Mouse (Mus musculus) megakaryocyte-erythroid progenitor cell, adult 5-6 weeks (primary cell): ENCODE measurements around the gene Nexn. TPM values are rescaled to one million over a fixed set of nuclear protein-coding genes. Genes with fewer than 3 reads are reported as not detected.

Source experiments
- ATAC-seq: replicated peaks from 2 replicates; pipeline ENCODE4 v1.8.0; 2016; ENCODE audit warnings: mild to moderate bottlenecking, inconsistent platforms; ENCODE audit not compliant: severe bottlenecking, poor library complexity, low FRiP score, low TSS enrichment
- total RNA-seq, 2 experiments: library from RNA; stranded (forward) in 1 of 2; stranded (reverse) in 1 of 2; fragments of 200-1000, 215-1000 nt in 1 of 2; fragments of >200 nt in 1 of 2; fragmentation: Nextera tagmentation in 1 of 2; gene quantifications; 2 replicates each; pipeline ENCODE4 v1.2.3; 2014 to 2017

The Nexn gene
- total RNA-seq, 2 experiments from 2014 or later = 1.3 TPM; not detected in 1

DNA sequence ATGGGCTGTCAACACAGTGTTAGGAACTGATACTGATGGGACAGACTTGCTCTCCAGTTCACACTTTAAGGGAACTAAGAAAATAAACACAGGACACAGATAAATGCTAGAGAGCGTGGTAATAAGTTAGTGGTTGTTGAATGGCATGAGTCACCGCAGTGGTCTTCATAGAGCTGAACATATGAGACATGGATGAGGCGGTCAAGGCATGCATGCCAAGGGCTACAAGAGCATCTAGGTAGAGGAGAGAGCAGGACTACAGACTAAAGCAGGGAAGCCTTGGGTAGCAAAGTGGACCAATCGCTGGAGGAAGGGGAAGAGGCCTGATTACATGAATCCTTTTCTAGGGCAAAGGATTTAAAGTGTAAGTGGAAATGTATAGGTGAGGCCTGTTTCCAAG lies 59.0 kb downstream of the Nexn start:
- no peak for ATAC-seq

- peak; percentile 56; the same call in 1 of the 2 replicates for ATAC-seq
Observed at GRCm38 (mm10) chr3:152204577-152204976, 61.6 kb downstream of the Nexn start.

- no peak for ATAC-seq
Observed at GRCm38 (mm10) chr3:152203996-152204395, 62.2 kb downstream of the Nexn start.

GRCm38 (mm10) chr3:152203411-152203810 lies 62.7 kb downstream of the Nexn start:
- ATAC-seq = no peak

GRCm38 (mm10) chr3:152202942-152203341 lies 63.2 kb downstream of the Nexn start:
- no peak for ATAC-seq

GRCm38 (mm10) chr3:152201651-152202050 lies 64.5 kb downstream of the Nexn start:
- no peak for ATAC-seq

GRCm38 (mm10) chr3:152201181-152201580 lies 65.0 kb downstream of the Nexn start:
- ATAC-seq = no peak

DNA sequence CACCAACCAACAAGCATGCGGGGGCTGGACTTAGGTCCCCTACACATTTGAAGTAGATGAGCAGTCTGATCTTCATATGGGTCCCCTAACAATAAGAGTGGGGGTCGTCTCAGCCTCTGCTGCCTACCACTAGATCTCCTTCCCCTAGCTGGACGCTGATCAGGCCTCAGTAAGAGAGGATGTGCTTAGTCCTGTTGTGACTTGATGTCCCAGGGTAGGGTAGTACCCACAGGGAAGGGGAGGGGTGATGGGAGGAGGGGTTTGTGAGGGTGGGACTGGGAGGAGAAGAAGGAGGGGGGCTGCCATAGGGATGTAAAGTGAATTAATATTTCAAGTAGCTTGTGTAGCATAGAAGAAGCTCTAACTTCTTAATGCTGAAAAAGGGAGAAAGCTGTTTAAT lies 67.0 kb downstream of the Nexn start:
- ATAC-seq = no peak

- peak; percentile 46 for ATAC-seq
Observed at GRCm38 (mm10) chr3:152197246-152197645, 68.9 kb downstream of the Nexn start.

- ATAC-seq = peak; percentile 89
Observed at GRCm38 (mm10) chr3:152193635-152194097, 72.5 kb downstream of the Nexn start.

- ATAC-seq = no peak
Observed at GRCm38 (mm10) chr3:152193177-152193576, 73.0 kb downstream of the Nexn start.

GRCm38 (mm10) chr3:152192238-152192931 lies 73.8 kb downstream of the Nexn start:
- ATAC-seq = 0 out of 2 replicates have a peak, but pooled peaks have one; percentile 7

DNA sequence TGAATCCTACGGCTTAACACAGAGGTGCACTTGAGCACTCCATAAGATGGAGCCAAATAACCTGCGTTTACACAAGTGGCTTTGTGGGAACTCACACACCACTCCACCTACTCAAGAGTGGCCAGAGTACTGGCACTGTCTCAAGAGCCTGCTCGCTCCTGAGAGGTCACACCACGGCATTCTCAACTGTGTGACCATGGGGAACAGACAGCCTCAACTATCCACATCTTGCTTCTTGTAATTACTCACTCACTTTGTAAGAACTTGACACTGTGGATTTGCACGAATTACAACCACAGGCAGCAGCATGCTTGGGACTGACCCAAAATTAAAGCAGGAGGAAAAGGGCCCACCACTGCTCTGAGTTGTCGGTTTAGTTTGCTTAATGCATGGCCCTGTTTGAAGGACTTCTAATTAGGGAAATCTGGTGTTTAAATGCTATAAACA lies 74.3 kb downstream of the Nexn start:
- ATAC-seq = peak; percentile 42

GRCm38 (mm10) chr3:152190679-152191477 lies 75.3 kb downstream of the Nexn start:
- ATAC-seq = no peak

GRCm38 (mm10) chr3:152189306-152189705 lies 76.8 kb downstream of the Nexn start:
- peak; percentile 7; the same call in 1 of the 2 replicates for ATAC-seq

Other genes starting within 250 kb of the Nexn start
- gene Gipc2, start 100.1 kb downstream of the Nexn start, total RNA-seq (2014; fragmentation: Nextera tagmentation) = not detected in 2 replicates
- gene Gipc2, start 100.1 kb downstream of the Nexn start, total RNA-seq (2017) = not detected in 2 replicates
- gene Dnajb4, start 56.0 kb downstream of the Nexn start, total RNA-seq (2014; fragmentation: Nextera tagmentation) = 29.5 and 34.9 TPM in 2 replicates
- 74.0 and 111 TPM in 2 replicates for gene Dnajb4, start 56.0 kb downstream of the Nexn start, total RNA-seq (2017)
- gene Fubp1, start 55.9 kb downstream of the Nexn start, total RNA-seq (2014; fragmentation: Nextera tagmentation) = 197 and 235 TPM in 2 replicates
- 282 and 332 TPM in 2 replicates for gene Fubp1, start 55.9 kb downstream of the Nexn start, total RNA-seq (2017)
- gene Miga1, start 74.1 kb upstream of the Nexn start, total RNA-seq (2014; fragmentation: Nextera tagmentation) = 16.9 and 18.8 TPM in 2 replicates
- 18.9 and 26.8 TPM in 2 replicates for gene Miga1, start 74.1 kb upstream of the Nexn start, total RNA-seq (2017)
- 56.1 and 105 TPM in 2 replicates for gene Usp33, start 80.1 kb upstream of the Nexn start, total RNA-seq (2014; fragmentation: Nextera tagmentation)
- 93.4 and 95.7 TPM in 2 replicates for gene Usp33, start 80.1 kb upstream of the Nexn start, total RNA-seq (2017)
- gene Zzz3, start 129.1 kb upstream of the Nexn start, total RNA-seq (2014; fragmentation: Nextera tagmentation) = 66.1 and 66.2 TPM in 2 replicates
- gene Zzz3, start 129.1 kb upstream of the Nexn start, total RNA-seq (2017) = 70.7 and 92.4 TPM in 2 replicates